Mouse (Mus musculus): ENCODE data around the gene Emc9. TPM values are rescaled to one million over a fixed set of nuclear protein-coding genes. Genes with fewer than 3 reads are reported as not detected.

Gene Emc9
- total and polyA plus RNA-seq, 2 experiments from 2014 or later = 37.6 to 52.9 TPM

GRCm38 (mm10) chr14:55616844-55617243 lies 31.7 kb upstream of the Emc9 start:
- Histone ChIP-seq H3K4me2 (ENCODE audit: low read depth, low read length) (no peak overlapping the region), H3K4me1 (ENCODE audit: control insufficient read depth, insufficient read depth) (no peaks in the 10 kb centered on the region; the same call in 1 of the 2 replicates), H3K36me3 (replicated peaks; ENCODE audit: control insufficient read depth, insufficient read depth, low read length) (no peaks in the 10 kb centered on the region), H3K27ac (ENCODE audit: low read depth) (no peak overlapping the region), H3K4me3 (ENCODE audit: low read depth, low read length) (no peak overlapping the region), H3K9ac (replicated peaks; ENCODE audit: low read depth, low read length) (no peak overlapping the region), H3K9me3 (replicated peaks; ENCODE audit: control insufficient read depth, low read length) (no peaks in the 10 kb centered on the region), H3K27me3 (ENCODE audit: control insufficient read depth, insufficient read depth, low read length) (no peaks in the 10 kb centered on the region)
- ATAC-seq (ENCODE audit: insufficient read depth, low read depth) = no peak
- no peak for DNase-seq (ENCODE audit: low spot score)
- TF ChIP-seq EP300 (IDR thresholded peaks at IDR 0.05; ENCODE audit: low read depth) = no peak
- TF ChIP-seq CTCF (IDR thresholded peaks at IDR 0.05; ENCODE audit: low read depth) = no peak
- WGBS = 76% methylated on average over 2 of the region's 2 CpGs

- Histone ChIP-seq H3K4me1 (ENCODE audit: control insufficient read depth, insufficient read depth) (no peaks in the 10 kb centered on the region; the same call in 1 of the 2 replicates), H3K9me3 (replicated peaks; ENCODE audit: control insufficient read depth, low read length) (no peaks in the 10 kb centered on the region), H3K4me3 (ENCODE audit: low read depth, low read length) (no peak overlapping the region), H3K9ac (replicated peaks; ENCODE audit: low read depth, low read length) (no peak overlapping the region), H3K27ac (ENCODE audit: low read depth) (no peak overlapping the region), H3K4me2 (ENCODE audit: low read depth, low read length) (no peak overlapping the region), H3K36me3 (replicated peaks; ENCODE audit: control insufficient read depth, insufficient read depth, low read length) (peaks cover 1% of the 10 kb centered on the region; the same call in 1 of the 2 replicates), H3K27me3 (ENCODE audit: control insufficient read depth, insufficient read depth, low read length) (no peaks in the 10 kb centered on the region)
- no peak for TF ChIP-seq CTCF (IDR thresholded peaks at IDR 0.05; ENCODE audit: low read depth)
- TF ChIP-seq EP300 (IDR thresholded peaks at IDR 0.05; ENCODE audit: low read depth) = no peak
- DNase-seq (ENCODE audit: low spot score) (no peak), ATAC-seq (ENCODE audit: insufficient read depth, low read depth) (no peak)
- 49% methylated on average over 2 of the region's 2 CpGs for WGBS
Observed at GRCm38 (mm10) chr14:55615876-55616275, 30.8 kb upstream of the Emc9 start.

- no peak for ATAC-seq (ENCODE audit: insufficient read depth, low read depth)
- no peak overlapping the region for H3K4me2 ChIP-seq (ENCODE audit: low read depth, low read length)
- no peak for DNase-seq (ENCODE audit: low spot score)
- H3K9me3 ChIP-seq (replicated peaks; ENCODE audit: control insufficient read depth, low read length) = no peaks in the 10 kb centered on the region
- no peaks in the 10 kb centered on the region for H3K27me3 ChIP-seq (ENCODE audit: control insufficient read depth, insufficient read depth, low read length)
- WGBS = 62% methylated on average over 7 of the region's 7 CpGs
- no peak overlapping the region for H3K4me3 ChIP-seq (ENCODE audit: low read depth, low read length)
- H3K4me1 ChIP-seq (ENCODE audit: control insufficient read depth, insufficient read depth) = no peaks in the 10 kb centered on the region; the same call in 1 of the 2 replicates
- H3K36me3 ChIP-seq (replicated peaks; ENCODE audit: control insufficient read depth, insufficient read depth, low read length) = peaks cover 12% of the 10 kb centered on the region
- TF ChIP-seq CTCF (IDR thresholded peaks at IDR 0.05; ENCODE audit: low read depth) = no peak
- TF ChIP-seq EP300 (IDR thresholded peaks at IDR 0.05; ENCODE audit: low read depth) = no peak
- no peak overlapping the region for H3K9ac ChIP-seq (replicated peaks; ENCODE audit: low read depth, low read length)
- no peak overlapping the region for H3K27ac ChIP-seq (ENCODE audit: low read depth)
Observed at GRCm38 (mm10) chr14:55614565-55615178, 29.6 kb upstream of the Emc9 start.

- H3K4me1 ChIP-seq (ENCODE audit: control insufficient read depth, insufficient read depth) = no peaks in the 10 kb centered on the region
- 21% methylated on average over 6 of the region's 6 CpGs for WGBS
- no peak overlapping the region for H3K9ac ChIP-seq (replicated peaks; ENCODE audit: low read depth, low read length)
- no peaks in the 10 kb centered on the region for H3K9me3 ChIP-seq (replicated peaks; ENCODE audit: control insufficient read depth, low read length)
- TF ChIP-seq CTCF (IDR thresholded peaks at IDR 0.05; ENCODE audit: low read depth) (no peak), EP300 (IDR thresholded peaks at IDR 0.05; ENCODE audit: low read depth) (no peak)
- H3K4me3 ChIP-seq (ENCODE audit: low read depth, low read length) = no peak overlapping the region
- no peaks in the 10 kb centered on the region for H3K27me3 ChIP-seq (ENCODE audit: control insufficient read depth, insufficient read depth, low read length)
- no peak overlapping the region for H3K27ac ChIP-seq (ENCODE audit: low read depth)
- ATAC-seq (ENCODE audit: insufficient read depth, low read depth) = no peak
- H3K4me2 ChIP-seq (ENCODE audit: low read depth, low read length) = no peak overlapping the region
- peaks cover 25% of the 10 kb centered on the region for H3K36me3 ChIP-seq (replicated peaks; ENCODE audit: control insufficient read depth, insufficient read depth, low read length)
- no peak for DNase-seq (ENCODE audit: low spot score)
Observed at GRCm38 (mm10) chr14:55613346-55613745, 28.2 kb upstream of the Emc9 start.

- H3K4me1 ChIP-seq (ENCODE audit: control insufficient read depth, insufficient read depth) = peaks cover 3% of the 10 kb centered on the region; the same call in 1 of the 2 replicates
- ATAC-seq (ENCODE audit: insufficient read depth, low read depth) (no peak), DNase-seq (ENCODE audit: low spot score) (no peak)
- no peak overlapping the region for H3K4me3 ChIP-seq (ENCODE audit: low read depth, low read length)
- H3K4me2 ChIP-seq (ENCODE audit: low read depth, low read length) = no peak overlapping the region
- H3K27me3 ChIP-seq (ENCODE audit: control insufficient read depth, insufficient read depth, low read length) = no peaks in the 10 kb centered on the region
- peaks cover 55% of the 10 kb centered on the region for H3K36me3 ChIP-seq (replicated peaks; ENCODE audit: control insufficient read depth, insufficient read depth, low read length)
- no peak overlapping the region for H3K27ac ChIP-seq (ENCODE audit: low read depth)
- H3K9me3 ChIP-seq (replicated peaks; ENCODE audit: control insufficient read depth, low read length) = no peaks in the 10 kb centered on the region
- H3K9ac ChIP-seq (replicated peaks; ENCODE audit: low read depth, low read length) = no peak overlapping the region
- TF ChIP-seq CTCF (IDR thresholded peaks at IDR 0.05; ENCODE audit: low read depth) = no peak
- TF ChIP-seq EP300 (IDR thresholded peaks at IDR 0.05; ENCODE audit: low read depth) = no peak
- 92% methylated on average over 6 of the region's 6 CpGs for WGBS
Observed at GRCm38 (mm10) chr14:55608339-55608738, 23.2 kb upstream of the Emc9 start.

Data from heart, postnatal 0 days (tissue).